Mouse (Mus musculus) embryonic facial prominence, embryonic 11.5 days (tissue): ENCODE results near the gene Stx8. TPM values are rescaled to one million over a fixed set of nuclear protein-coding genes. Genes with fewer than 3 reads are reported as not detected.

Source experiments
- ATAC-seq: fragments of 200-750 bp; cut with Nextera tagmentation; replicated peaks from 2 replicates; pipeline ENCODE4 v1.8.0; 2017; ENCODE audit warnings: low read depth; ENCODE audit not compliant: insufficient number of reproducible peaks, low FRiP score, low TSS enrichment
- DNase-seq: peaks from one replicate; pipeline ENCODE4 v3.0.0-alpha.2; 2015; ENCODE audit warnings: low spot score
- H3K27ac ChIP-seq: fragments of 300-500 bp; sonication (generic); replicated peaks from 2 replicates; pipeline ENCODE4 v1.5.1; 2014; ENCODE audit warnings: mild to moderate bottlenecking, low read depth, low read length, control low read depth
- H3K27me3 ChIP-seq: fragments of 300-500 bp; sonication (generic); 2 replicates; pipeline ENCODE4 v1.6.1; 2014; ENCODE audit warnings: mild to moderate bottlenecking, low read length, moderate library complexity, mixed read lengths; ENCODE audit not compliant: control insufficient read depth, insufficient read depth
- H3K36me3 ChIP-seq: fragments of 300-500 bp; sonication (generic); replicated peaks from 2 replicates; pipeline ENCODE4 v1.6.1; 2014; ENCODE audit warnings: low read depth, mild to moderate bottlenecking, low read length, moderate library complexity, mixed read lengths; ENCODE audit not compliant: control insufficient read depth, insufficient read depth
- H3K4me1 ChIP-seq: fragments of 300-500 bp; sonication (generic); 2 replicates; pipeline ENCODE4 v1.6.1; 2014; ENCODE audit warnings: low read length, mixed read lengths; ENCODE audit not compliant: control insufficient read depth, insufficient read depth
- H3K4me2 ChIP-seq: fragments of 300-500 bp; sonication (generic); 2 replicates; pipeline ENCODE4 v1.6.1; 2014; ENCODE audit warnings: low read depth, mild to moderate bottlenecking, control low read depth, low read length, moderate library complexity
- H3K4me3 ChIP-seq: fragments of 300-500 bp; sonication (generic); 2 replicates; pipeline ENCODE4 v1.5.1; 2014; ENCODE audit warnings: low read depth, low read length, control low read depth
- H3K9ac ChIP-seq: fragments of 300-500 bp; sonication (generic); replicated peaks from 2 replicates; pipeline ENCODE4 v1.6.1; 2014; ENCODE audit warnings: mild to moderate bottlenecking, control low read depth, low read length
- H3K9me3 ChIP-seq: fragments of 300-500 bp; sonication (generic); replicated peaks from 2 replicates; pipeline ENCODE4 v1.6.1; 2016; ENCODE audit warnings: mild to moderate bottlenecking, low read length, inconsistent platforms, mixed read lengths; ENCODE audit not compliant: control insufficient read depth
- WGBS: fragments of 180-500 bp; shearing (Covaris S2); extraction: QIAGEN DNeasy Blood & Tissue Kit; methylation state at CpG from one replicate; pipeline ENCODE4 v1.1.7; 2014; 5-methylcytosine and 5-hydroxymethylcytosine counted together
- polyA plus RNA-seq: library from polyadenylated mRNA; unstranded; fragments of >200 nt; fragmentation: Nextera tagmentation; extraction: Ambion mirVana; gene quantifications from 2 replicates; pipeline ENCODE4 v1.2.1, GENCODE M21; 2014

Stx8 gene
- polyA plus RNA-seq, 1 experiment from 2014 or later, result 60.9 TPM

DNA sequence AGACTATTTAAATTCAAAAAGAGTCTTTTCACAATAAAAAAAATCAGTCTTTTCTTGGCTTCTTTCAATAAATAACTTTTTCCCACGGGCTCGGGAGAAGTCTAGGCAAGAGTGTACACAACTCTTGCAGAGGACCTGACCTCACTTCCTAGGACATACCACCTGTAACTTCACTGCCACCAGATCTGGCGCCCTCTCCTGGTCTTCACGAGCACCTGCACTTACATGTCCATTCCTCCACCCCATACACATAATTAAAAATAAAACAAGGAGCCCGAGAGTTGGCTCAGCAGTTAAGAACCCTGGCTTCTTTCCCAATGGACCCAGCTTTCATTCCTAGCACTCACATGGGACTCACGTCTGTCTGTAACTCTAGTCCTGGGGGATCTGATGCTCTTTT lies 1.9 kb upstream of the Stx8 start:
- Histone ChIP-seq H3K4me3 (no peak overlapping the region), H3K4me1 (no peaks in the 10 kb centered on the region), H3K4me2 (no peak overlapping the region), H3K9ac (no peak overlapping the region), H3K9me3 (no peaks in the 10 kb centered on the region), H3K36me3 (no peaks in the 10 kb centered on the region), H3K27ac (no peak overlapping the region), H3K27me3 (no peaks in the 10 kb centered on the region)
- 74% methylated on average over 6 of the region's 6 CpGs for WGBS
- DNase-seq (peak; percentile 9), ATAC-seq (no peak)

GRCm38 (mm10) chr11:67965242-67965883 lies 630 bp upstream of the Stx8 start, which contains the start of gene Cfap52:
Cfap52 (minus strand) TSS chr11:67965651.
- no peaks in the 10 kb centered on the region for H3K36me3 ChIP-seq
- peak within 1 kb of the TSS; percentile 59 for H3K4me3 ChIP-seq
- H3K4me1 ChIP-seq, result no peaks in the 10 kb centered on the region
- H3K27me3 ChIP-seq, result no peaks in the 10 kb centered on the region
- ATAC-seq (0 out of 2 replicates have a peak, but pooled peaks have one; percentile 42), DNase-seq (peak; percentile 86)
- H3K9ac ChIP-seq, result peak within 1 kb of the TSS; percentile 69
- no peak within 1 kb of the TSS for H3K27ac ChIP-seq
- H3K4me2 ChIP-seq, result peak within 1 kb of the TSS; percentile 74
- H3K9me3 ChIP-seq, result no peaks in the 10 kb centered on the region
- WGBS, result 8% methylated on average over 15 of the region's 15 CpGs

GRCm38 (mm10) chr11:67967831-67968230 lies 1.8 kb downstream of the Stx8 start:
- Histone ChIP-seq H3K27me3 (no peaks in the 10 kb centered on the region), H3K9me3 (no peaks in the 10 kb centered on the region), H3K4me2 (no peak overlapping the region), H3K27ac (no peak overlapping the region), H3K4me1 (no peaks in the 10 kb centered on the region), H3K4me3 (no peak overlapping the region), H3K36me3 (no peaks in the 10 kb centered on the region), H3K9ac (no peak overlapping the region)
- WGBS, result 75% methylated on average over 11 of the region's 11 CpGs
- ATAC-seq (no peak), DNase-seq (no peak)

- Histone ChIP-seq H3K9ac (no peak overlapping the region), H3K27me3 (no peaks in the 10 kb centered on the region), H3K27ac (no peak overlapping the region), H3K36me3 (no peaks in the 10 kb centered on the region), H3K4me3 (no peak overlapping the region), H3K9me3 (no peaks in the 10 kb centered on the region), H3K4me1 (no peaks in the 10 kb centered on the region), H3K4me2 (no peak overlapping the region)
- no peak for DNase-seq
- no peak for ATAC-seq
- WGBS, result 74% methylated on average over 1 of the region's 1 CpGs
Observed at GRCm38 (mm10) chr11:67972606-67973005, 6.6 kb downstream of the Stx8 start.

GRCm38 (mm10) chr11:67973225-67973624 lies 7.2 kb downstream of the Stx8 start:
- Histone ChIP-seq H3K36me3 (no peaks in the 10 kb centered on the region), H3K27me3 (no peaks in the 10 kb centered on the region), H3K9ac (no peak overlapping the region), H3K27ac (no peak overlapping the region), H3K9me3 (no peaks in the 10 kb centered on the region), H3K4me1 (no peaks in the 10 kb centered on the region), H3K4me3 (no peak overlapping the region), H3K4me2 (no peak overlapping the region)
- no peak for ATAC-seq
- DNase-seq, result no peak
- WGBS, result 85% methylated on average over 5 of the region's 5 CpGs

DNA sequence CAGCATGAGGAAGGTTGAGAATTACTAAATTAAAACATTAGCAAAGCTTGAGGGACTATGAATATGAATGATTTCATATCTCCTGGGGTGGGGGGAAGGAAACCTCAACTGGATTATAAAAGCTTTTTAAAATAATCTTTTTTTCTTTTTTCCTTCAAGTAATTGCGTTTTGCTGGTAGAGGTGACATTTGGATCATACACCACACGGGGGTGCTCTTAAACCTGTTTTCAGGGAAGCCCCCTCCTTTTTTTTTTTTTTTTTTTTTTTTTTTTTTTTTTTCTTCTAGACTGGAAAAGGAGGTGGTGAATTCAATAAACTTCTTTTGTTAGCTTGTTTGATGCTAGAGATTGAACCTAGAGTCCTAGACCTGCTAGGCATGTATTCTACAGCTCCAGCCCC lies 9.3 kb downstream of the Stx8 start:
- no peak overlapping the region for H3K9ac ChIP-seq
- H3K36me3 ChIP-seq, result no peaks in the 10 kb centered on the region
- 12% methylated on average over 2 of the region's 2 CpGs for WGBS
- ATAC-seq (no peak), DNase-seq (peak; percentile 77)
- no peak overlapping the region for H3K27ac ChIP-seq
- no peak overlapping the region for H3K4me2 ChIP-seq
- H3K9me3 ChIP-seq, result no peaks in the 10 kb centered on the region
- H3K4me1 ChIP-seq, result no peaks in the 10 kb centered on the region
- no peaks in the 10 kb centered on the region for H3K27me3 ChIP-seq
- H3K4me3 ChIP-seq, result no peak overlapping the region

- H3K27ac ChIP-seq, result no peak overlapping the region
- 93% methylated on average over 6 of the region's 6 CpGs for WGBS
- no peaks in the 10 kb centered on the region for H3K36me3 ChIP-seq
- no peak overlapping the region for H3K4me3 ChIP-seq
- DNase-seq (no peak), ATAC-seq (no peak)
- H3K4me2 ChIP-seq, result no peak overlapping the region
- no peaks in the 10 kb centered on the region for H3K27me3 ChIP-seq
- H3K4me1 ChIP-seq, result no peaks in the 10 kb centered on the region
- no peak overlapping the region for H3K9ac ChIP-seq
- H3K9me3 ChIP-seq, result no peaks in the 10 kb centered on the region
Observed at GRCm38 (mm10) chr11:67983564-67983963, 17.6 kb downstream of the Stx8 start.

DNA sequence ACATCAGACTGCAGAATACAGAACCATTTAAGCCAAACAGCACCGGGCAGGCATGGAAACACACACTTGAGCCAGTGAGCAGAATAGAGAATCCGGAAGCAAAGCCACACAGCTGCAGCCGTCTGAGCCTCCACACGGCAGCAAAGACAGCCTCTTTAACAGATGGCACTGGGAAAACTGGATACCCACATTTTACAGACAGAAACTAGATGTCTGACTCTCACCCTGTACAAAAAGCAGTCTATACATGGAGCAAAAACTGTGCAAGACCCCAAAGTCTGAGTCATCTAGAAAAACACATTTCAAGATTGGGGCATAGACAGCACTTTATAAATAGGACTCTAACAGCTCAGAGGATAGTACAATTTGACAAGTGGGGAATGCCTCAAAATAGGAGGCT lies 25.2 kb downstream of the Stx8 start:
- Histone ChIP-seq H3K4me1 (no peaks in the 10 kb centered on the region), H3K36me3 (no peaks in the 10 kb centered on the region), H3K27ac (no peak overlapping the region), H3K9me3 (no peaks in the 10 kb centered on the region), H3K4me3 (no peak overlapping the region), H3K9ac (no peak overlapping the region), H3K4me2 (no peak overlapping the region), H3K27me3 (no peaks in the 10 kb centered on the region)
- no peak for DNase-seq
- ATAC-seq, result no peak
- 69% methylated on average over 4 of the region's 4 CpGs for WGBS
